Mouse (Mus musculus): ENCODE results near the gene Plekhm3. TPM values are rescaled to one million over a fixed set of nuclear protein-coding genes. Genes with fewer than 3 reads are reported as not detected.
A peak's percentile ranks its signal among the peaks of the same experiment; 100 is the strongest.

Plekhm3 gene
- total and polyA plus RNA-seq, 2 experiments from 2014 or later = 5.3 to 13.2 TPM

GRCm38 (mm10) chr1:64753109-64753508, 203.5 kb downstream of the Plekhm3 start:
- DNase-seq (no peak), ATAC-seq (no peak)
- no peak for TF ChIP-seq CTCF (IDR thresholded peaks at IDR 0.05; ENCODE audit: low read depth)
- Histone ChIP-seq H3K4me1 (ENCODE audit: insufficient read depth) (no peaks in the 10 kb centered on the region), H3K27ac (ENCODE audit: low read depth, low read length) (no peak overlapping the region), H3K4me3 (ENCODE audit: low read depth, low read length) (no peak overlapping the region), H3K4me2 (ENCODE audit: low read depth) (no peak overlapping the region), H3K36me3 (ENCODE audit: insufficient read depth) (no peaks in the 10 kb centered on the region), H3K9ac (no peak overlapping the region), H3K27me3 (ENCODE audit: insufficient read depth, low read length) (no peaks in the 10 kb centered on the region), H3K9me3 (ENCODE audit: low read length) (no peaks in the 10 kb centered on the region)
- 91% methylated on average over 8 of the region's 8 CpGs for WGBS

GRCm38 (mm10) chr1:64744616-64745015, 212.0 kb downstream of the Plekhm3 start:
- no peaks in the 10 kb centered on the region for H3K9me3 ChIP-seq (ENCODE audit: low read length)
- no peak overlapping the region for H3K9ac ChIP-seq
- DNase-seq (no peak), ATAC-seq (no peak)
- no peak for TF ChIP-seq CTCF (IDR thresholded peaks at IDR 0.05; ENCODE audit: low read depth)
- H3K36me3 ChIP-seq (ENCODE audit: insufficient read depth) = no peaks in the 10 kb centered on the region
- no peaks in the 10 kb centered on the region for H3K4me1 ChIP-seq (ENCODE audit: insufficient read depth)
- no peak overlapping the region for H3K27ac ChIP-seq (ENCODE audit: low read depth, low read length)
- H3K4me2 ChIP-seq (ENCODE audit: low read depth) = no peak overlapping the region
- H3K27me3 ChIP-seq (ENCODE audit: insufficient read depth, low read length) = no peaks in the 10 kb centered on the region; the same call in 1 of the 2 replicates
- H3K4me3 ChIP-seq (ENCODE audit: low read depth, low read length) = no peak overlapping the region

GRCm38 (mm10) chr1:64742741-64743408, 213.7 kb downstream of the Plekhm3 start:
- Histone ChIP-seq H3K27me3 (ENCODE audit: insufficient read depth, low read length) (no peaks in the 10 kb centered on the region; the same call in 1 of the 2 replicates), H3K4me1 (ENCODE audit: insufficient read depth) (peaks cover 8% of the 10 kb centered on the region; the same call in 1 of the 2 replicates), H3K4me2 (ENCODE audit: low read depth) (no peak overlapping the region), H3K9me3 (ENCODE audit: low read length) (no peaks in the 10 kb centered on the region), H3K4me3 (ENCODE audit: low read depth, low read length) (no peak overlapping the region), H3K27ac (ENCODE audit: low read depth, low read length) (no peak overlapping the region), H3K36me3 (ENCODE audit: insufficient read depth) (no peaks in the 10 kb centered on the region), H3K9ac (no peak overlapping the region)
- ATAC-seq (no peak), DNase-seq (no peak)
- WGBS = 91% methylated on average over 18 of the region's 18 CpGs
- no peak for TF ChIP-seq CTCF (IDR thresholded peaks at IDR 0.05; ENCODE audit: low read depth)

DNA sequence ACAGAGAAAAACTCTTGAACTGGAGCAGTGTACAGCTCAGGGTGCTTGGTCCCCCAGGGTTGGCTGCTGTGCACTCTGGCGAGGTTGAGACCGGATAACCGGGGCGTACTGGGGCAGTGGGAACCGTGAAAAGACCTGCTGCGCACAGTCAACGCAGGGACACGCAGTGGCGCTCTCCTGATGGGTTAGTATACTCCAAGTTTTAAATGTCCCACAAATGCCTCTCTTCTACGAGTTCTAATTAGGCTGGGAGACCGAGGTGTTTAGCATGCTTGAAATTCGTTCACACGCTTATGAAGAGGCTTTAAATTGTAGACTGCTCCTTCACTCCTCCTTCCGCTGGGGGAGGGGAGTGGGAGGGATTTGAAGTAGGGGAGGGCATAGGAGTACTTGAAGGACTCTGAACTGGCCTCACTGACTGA, 218.0 kb downstream of the Plekhm3 start:
- H3K27me3 ChIP-seq (ENCODE audit: insufficient read depth, low read length) = peaks cover 26% of the 10 kb centered on the region
- WGBS = under 1% methylated on average over 14 of the region's 14 CpGs
- no peak overlapping the region for H3K9ac ChIP-seq
- peak; percentile 18; the same call in 1 of the 2 replicates for TF ChIP-seq CTCF (IDR thresholded peaks at IDR 0.05; ENCODE audit: low read depth)
- H3K9me3 ChIP-seq (ENCODE audit: low read length) = no peaks in the 10 kb centered on the region
- H3K4me1 ChIP-seq (ENCODE audit: insufficient read depth) = peaks cover 28% of the 10 kb centered on the region
- ATAC-seq = no peak
- no peak for DNase-seq
- no peak overlapping the region for H3K27ac ChIP-seq (ENCODE audit: low read depth, low read length)
- H3K4me3 ChIP-seq (ENCODE audit: low read depth, low read length) = peak overlapping the region; percentile 16; the same call in 1 of the 2 replicates
- no peaks in the 10 kb centered on the region for H3K36me3 ChIP-seq (ENCODE audit: insufficient read depth)
- H3K4me2 ChIP-seq (ENCODE audit: low read depth) = peak overlapping the region; percentile 92

DNA sequence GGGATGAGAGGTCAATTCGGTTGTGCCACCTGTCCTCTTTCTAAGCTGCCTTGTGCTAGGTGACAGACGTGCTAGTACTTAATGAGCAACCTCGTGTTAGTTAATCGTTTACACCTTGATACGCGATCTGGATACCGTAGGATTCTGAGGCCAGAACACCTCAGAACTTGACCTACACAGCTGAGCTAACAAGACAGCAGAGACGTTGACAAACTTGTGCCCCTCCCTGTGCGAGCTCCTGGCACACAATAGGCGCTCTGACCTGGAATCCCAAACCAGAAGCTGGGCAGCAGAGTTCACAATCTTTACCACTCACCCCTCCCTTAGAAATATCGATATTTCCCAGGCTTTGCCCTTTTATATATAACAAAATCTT, 218.5 kb downstream of the Plekhm3 start:
- ATAC-seq (no peak), DNase-seq (no peak)
- Histone ChIP-seq H3K36me3 (ENCODE audit: insufficient read depth) (no peaks in the 10 kb centered on the region), H3K9ac (no peak overlapping the region), H3K27ac (ENCODE audit: low read depth, low read length) (no peak overlapping the region), H3K4me2 (ENCODE audit: low read depth) (peak overlapping the region; percentile 92), H3K9me3 (ENCODE audit: low read length) (no peaks in the 10 kb centered on the region), H3K27me3 (ENCODE audit: insufficient read depth, low read length) (peaks cover 31% of the 10 kb centered on the region), H3K4me3 (ENCODE audit: low read depth, low read length) (peak overlapping the region; percentile 65), H3K4me1 (ENCODE audit: insufficient read depth) (peaks cover 28% of the 10 kb centered on the region)
- WGBS = 0% methylated on average over 11 of the region's 11 CpGs
- no peak for TF ChIP-seq CTCF (IDR thresholded peaks at IDR 0.05; ENCODE audit: low read depth)

GRCm38 (mm10) chr1:64737502-64738179, 219.0 kb downstream of the Plekhm3 start, which contains the start of gene Fzd5:
Gene Fzd5, minus strand, starts transcription at chr1:64737751.
- WGBS = under 1% methylated on average over 51 of the region's 73 CpGs

More at GRCm38 (mm10) chr1:64737502-64738179, 219.0 kb downstream of the Plekhm3 start, which contains the start of gene Fzd5:
- peak within 1 kb of the TSS; percentile 65 for H3K4me3 ChIP-seq (ENCODE audit: low read depth, low read length)
- TF ChIP-seq CTCF (IDR thresholded peaks at IDR 0.05; ENCODE audit: low read depth) = peak; percentile 55
- H3K9me3 ChIP-seq (ENCODE audit: low read length) = no peaks in the 10 kb centered on the region
- H3K4me1 ChIP-seq (ENCODE audit: insufficient read depth) = peaks cover 28% of the 10 kb centered on the region
- DNase-seq = peak; percentile 79
- ATAC-seq = peak; percentile 88
- H3K27me3 ChIP-seq (ENCODE audit: insufficient read depth, low read length) = peaks cover 35% of the 10 kb centered on the region
- no peak within 1 kb of the TSS for H3K27ac ChIP-seq (ENCODE audit: low read depth, low read length)
- peak within 1 kb of the TSS; percentile 92 for H3K4me2 ChIP-seq (ENCODE audit: low read depth)
- H3K9ac ChIP-seq = peak within 1 kb of the TSS; percentile 39
- no peaks in the 10 kb centered on the region for H3K36me3 ChIP-seq (ENCODE audit: insufficient read depth)
